Mouse (Mus musculus) inflammation-experienced regulatory T-cells (primary cell): ENCODE data around the gene Sept7. TPM values are rescaled to one million over a fixed set of nuclear protein-coding genes. Genes with fewer than 3 reads are reported as not detected.

Experiments
- polyA plus RNA-seq, 2 experiments: library from polyadenylated mRNA; unstranded; fragments of 100-300 nt; shearing (Covaris generic); gene quantifications; one replicate each; pipeline ENCODE4 v1.2.1; 2017

Gene Sept7
- polyA plus RNA-seq = 100 to 1,000 TPM; 311 to 359 TPM

GRCm38 (mm10) chr9:25252283-25252726, at the start of gene Sept7:
Gene Sept7, plus strand, starts transcription at chr9:25252439.

Other genes with a start within 250 kb of the Sept7 start
- gene Gm10181, start 163.0 kb upstream of the Sept7 start, polyA plus RNA-seq = not detected
- gene Herpud2, start 100.6 kb upstream of the Sept7 start, polyA plus RNA-seq = 10 to 100 TPM; 84.1 to 85.2 TPM
- 1 to 10 TPM; 1.6 to 2.4 TPM for gene Eepd1, start 229.1 kb downstream of the Sept7 start, polyA plus RNA-seq